Mouse (Mus musculus) urinary bladder, postnatal 0 days (tissue): ENCODE measurements around the gene Scnm1. TPM values are rescaled to one million over a fixed set of nuclear protein-coding genes. Genes with fewer than 3 reads are reported as not detected.

Source experiments
- microRNA-seq: library from miRNA; unstranded; fragments of <30 nt; microRNA quantifications from one replicate; pipeline ENCODE4, GENCODE M21; 2016
- polyA plus RNA-seq: library from polyadenylated mRNA; unstranded; fragments of >200 nt; fragmentation: Nextera tagmentation; extraction: Ambion mirVana; gene quantifications from 2 replicates; pipeline ENCODE4 v1.2.1, GENCODE M21; 2015

Gene Scnm1
- 31.7 and 43.2 TPM in 2 replicates for polyA plus RNA-seq

GRCm38 (mm10) chr3:95133680-95134101 is at the start of gene Scnm1, which contains the start of gene Lysmd1:
Gene Scnm1 (minus strand): TSS chr3:95134011.
Gene Lysmd1 (plus strand): TSS chr3:95134088.

DNA sequence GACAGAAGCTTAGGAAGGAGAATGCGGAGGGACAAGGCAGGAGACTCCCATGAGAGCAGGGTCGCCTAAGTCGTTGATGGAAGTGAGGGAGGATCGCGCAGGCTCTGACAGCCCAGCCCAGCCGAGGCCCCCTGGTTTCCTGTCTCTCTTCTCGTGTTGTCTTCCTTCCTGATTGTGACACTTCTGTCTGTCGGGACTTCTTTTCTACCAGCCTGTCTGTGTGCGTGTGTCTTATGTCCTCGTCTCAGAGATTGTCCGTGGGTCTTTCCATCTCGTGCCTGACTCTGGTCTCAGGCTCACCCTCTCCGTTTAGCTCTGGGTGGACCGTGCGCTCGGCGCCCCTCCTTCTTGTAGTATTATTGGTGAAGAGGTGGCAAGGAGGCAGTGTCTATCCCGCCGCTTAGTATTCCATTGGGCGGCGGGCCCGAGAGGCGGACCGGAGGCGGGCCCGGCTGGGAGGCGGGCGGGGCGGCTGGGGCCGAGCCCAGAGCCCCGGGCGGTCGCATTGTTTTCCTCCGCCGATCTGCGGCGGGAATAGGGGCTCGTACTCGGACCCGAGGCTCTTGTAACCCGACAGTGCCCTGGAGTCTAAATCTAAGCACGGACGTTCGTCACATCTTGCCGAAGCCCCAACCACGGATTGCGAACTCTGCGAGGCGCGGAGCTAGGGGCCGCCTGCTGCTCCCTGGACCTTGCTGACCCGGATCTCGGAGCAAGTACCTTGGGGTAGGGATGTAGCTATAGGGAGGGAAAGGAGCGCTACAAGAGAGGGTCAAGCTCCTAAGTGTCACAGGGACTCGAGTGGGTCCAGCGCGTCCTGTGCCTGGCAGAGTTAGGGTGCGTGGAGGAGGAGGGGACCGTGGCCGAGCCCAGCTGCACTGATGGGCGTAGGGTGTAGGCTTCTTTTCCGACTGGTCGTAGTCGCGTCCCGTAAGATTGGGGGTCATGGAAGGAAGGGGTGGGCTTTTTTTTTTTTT is 26.5 kb upstream of the Scnm1 start, which contains the start of gene Sema6c:
TSS of gene Sema6c (plus strand) at position 471 of the 977 bp plus-strand sequence.

DNA sequence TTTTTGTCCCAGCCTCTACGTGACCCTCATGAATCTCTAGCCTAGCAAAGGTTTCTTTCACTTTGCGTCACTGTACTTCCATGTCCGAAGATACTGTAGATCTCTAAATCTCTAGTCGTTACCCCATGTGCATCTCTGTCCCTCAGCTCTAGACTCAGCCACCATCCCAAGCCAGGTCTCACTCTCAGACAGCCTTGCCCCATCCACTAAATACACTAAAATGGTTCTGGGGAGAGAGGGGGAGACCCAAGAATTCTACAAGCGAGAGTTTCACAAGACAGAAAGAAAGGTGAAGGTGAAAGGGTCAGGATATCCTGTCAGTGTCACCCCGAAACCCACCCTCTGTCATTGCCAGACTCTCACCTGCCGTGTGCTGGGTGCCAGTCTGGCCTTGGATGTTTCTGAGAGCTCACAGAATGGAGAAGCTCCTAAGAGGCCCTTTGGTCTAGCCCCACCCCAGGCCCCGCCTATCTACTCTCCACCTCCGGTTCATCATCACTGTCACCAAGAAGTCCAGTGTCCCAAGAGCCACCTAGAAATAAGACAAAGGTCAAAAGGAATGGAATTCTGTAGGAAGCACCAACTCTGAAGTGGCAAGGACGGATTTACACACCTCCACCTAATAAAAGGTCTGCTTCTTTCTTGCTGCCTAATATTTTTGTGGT is 8.3 kb upstream of the Scnm1 start, which contains the start of gene Tnfaip8l2:
TSS of gene Tnfaip8l2 (minus strand) at position 409 of the 665 bp plus-strand sequence.

GRCm38 (mm10) chr3:95124246-95124645 is 9.6 kb downstream of the Scnm1 start, which contains the start of gene Tmod4:
Gene Tmod4 (plus strand): TSS chr3:95124476.

DNA sequence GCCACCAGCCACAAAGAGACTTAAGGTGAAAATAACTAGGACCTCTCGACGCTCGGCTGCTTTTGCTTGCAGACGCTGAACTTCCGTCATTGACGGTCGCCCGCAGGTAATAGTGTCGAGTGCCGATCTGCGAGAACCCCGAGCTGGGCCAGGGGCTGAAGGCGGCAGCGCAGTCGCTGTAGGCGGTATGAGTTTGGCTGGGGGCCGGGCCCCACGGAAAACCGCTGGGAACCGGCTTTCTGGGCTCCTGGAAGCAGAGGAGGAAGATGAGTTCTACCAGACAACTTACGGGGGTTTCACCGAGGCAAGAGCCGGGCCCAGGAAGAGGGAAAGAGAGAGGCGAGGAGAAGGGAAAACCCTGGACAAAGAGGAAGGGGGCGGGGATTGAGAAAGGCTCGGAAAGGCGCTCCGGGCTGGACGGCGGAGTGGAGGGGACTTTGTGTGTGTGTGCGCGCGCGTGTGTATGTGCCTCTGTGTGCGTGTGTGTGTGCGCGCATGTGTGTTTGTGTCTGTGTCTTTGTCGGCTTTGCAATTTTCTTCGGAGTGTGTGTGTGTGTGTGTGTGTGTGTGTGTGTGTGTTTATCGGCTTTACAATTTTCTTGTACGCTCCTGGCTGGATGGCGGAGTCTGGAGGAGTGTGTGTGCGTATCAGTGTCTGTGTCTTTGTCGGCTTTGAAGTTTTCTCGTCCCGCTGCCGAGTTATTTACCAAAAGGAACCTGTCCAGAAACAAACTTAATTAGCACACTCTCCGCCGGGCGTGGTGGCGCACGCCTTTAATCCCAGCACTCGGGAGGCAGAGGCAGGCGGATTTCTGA is 22.7 kb downstream of the Scnm1 start, which contains the start of gene Vps72:
TSS of gene Vps72 (plus strand) at position 112 of the 816 bp plus-strand sequence.

DNA sequence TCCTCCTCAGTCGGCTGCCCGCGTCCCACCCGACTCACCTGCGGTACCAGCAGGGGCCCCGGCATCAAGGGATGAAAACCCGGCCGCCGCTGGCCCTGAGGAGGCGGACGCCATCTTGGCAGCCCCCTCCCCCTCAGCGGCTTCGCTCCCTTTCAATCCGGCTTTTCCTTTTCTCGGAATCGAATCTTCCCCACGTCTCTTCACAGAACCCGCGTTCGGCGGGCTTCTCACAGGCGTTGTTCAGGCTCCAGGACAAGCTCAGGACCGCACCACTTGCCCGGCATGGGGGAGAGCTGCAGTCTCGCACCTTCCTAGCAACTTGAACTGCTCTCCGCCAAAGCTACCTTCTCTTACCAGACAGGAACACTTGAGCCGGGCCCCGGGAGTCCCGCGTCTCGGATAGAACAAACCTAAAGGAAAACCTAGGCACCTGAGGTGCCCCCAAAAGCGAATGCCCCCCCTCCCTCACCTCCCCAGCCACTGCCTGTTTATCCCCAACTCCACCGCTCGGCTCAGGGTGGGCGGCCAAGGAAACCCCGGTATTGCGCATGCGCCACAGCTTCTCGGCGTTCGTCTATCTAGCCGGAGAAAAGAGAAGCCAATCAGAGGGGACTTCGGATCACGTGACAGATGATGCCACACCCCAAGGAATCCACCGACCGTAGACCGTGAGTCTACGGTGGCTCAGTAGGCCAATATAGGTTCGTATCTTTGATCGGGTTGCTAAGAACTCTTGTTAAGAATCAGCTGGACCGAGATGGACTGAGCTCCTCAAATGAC is 27.3 kb downstream of the Scnm1 start, which contains the start of gene Pip5k1a:
TSS of gene Pip5k1a (minus strand) at position 593 of the 780 bp plus-strand sequence.

Small RNA genes lying within 50 kb of the gene (microRNA-seq; reads per million reads assigned to microRNA genes)
- not detected for gene Mir8099-1

Other genes with a start within 250 kb of the Scnm1 start
- gene Psmb4, start 247.1 kb downstream of the Scnm1 start, polyA plus RNA-seq = 224 and 256 TPM in 2 replicates
- gene Selenbp1, start 201.0 kb downstream of the Scnm1 start, polyA plus RNA-seq = 33.3 and 38.8 TPM in 2 replicates
- 2.5 TPM in 2 replicates for gene Rfx5, start 179.9 kb downstream of the Scnm1 start, polyA plus RNA-seq
- gene Pi4kb, start 159.3 kb downstream of the Scnm1 start, polyA plus RNA-seq = 16.9 and 20.8 TPM in 2 replicates
- gene Zfp687, start 118.6 kb downstream of the Scnm1 start, polyA plus RNA-seq = 10.1 and 10.3 TPM in 2 replicates
- 173 and 183 TPM in 2 replicates for gene Psmd4, start 91.4 kb downstream of the Scnm1 start, polyA plus RNA-seq
- 15.7 and 18.3 TPM in 2 replicates for gene Pip5k1a, start 27.1 kb downstream of the Scnm1 start, polyA plus RNA-seq
- 55.1 and 64.5 TPM in 2 replicates for gene Vps72, start 23.0 kb downstream of the Scnm1 start, polyA plus RNA-seq
- 0.53 and 0.96 TPM in 2 replicates for gene Tmod4, start 9.5 kb downstream of the Scnm1 start, polyA plus RNA-seq
- gene Lysmd1, start 77 bp upstream of the Scnm1 start, polyA plus RNA-seq = 7.1 and 8.2 TPM in 2 replicates
- 5.4 and 12.3 TPM in 2 replicates for gene Tnfaip8l2, start 8.3 kb upstream of the Scnm1 start, polyA plus RNA-seq
- 0.99 and 1.9 TPM in 2 replicates for gene Sema6c, start 26.4 kb upstream of the Scnm1 start, polyA plus RNA-seq
- gene Gabpb2, start 83.9 kb upstream of the Scnm1 start, polyA plus RNA-seq = 3.8 and 4.0 TPM in 2 replicates
- gene Cdc42se1, start 94.7 kb upstream of the Scnm1 start, polyA plus RNA-seq = 66.3 and 71.6 TPM in 2 replicates
- gene Mllt11, start 98.2 kb upstream of the Scnm1 start, polyA plus RNA-seq = 4.9 and 5.8 TPM in 2 replicates
- 0.28 and 0.31 TPM in 2 replicates for gene Gm128, start 107.6 kb upstream of the Scnm1 start, polyA plus RNA-seq
- gene Bnipl, start 117.2 kb upstream of the Scnm1 start, polyA plus RNA-seq = 5.2 and 6.8 TPM in 2 replicates
- 42.4 and 43.8 TPM in 2 replicates for gene Mindy1, start 147.3 kb upstream of the Scnm1 start, polyA plus RNA-seq
- gene Prune1, start 148.1 kb upstream of the Scnm1 start, polyA plus RNA-seq = 13.8 and 14.0 TPM in 2 replicates
- 6.6 and 9.3 TPM in 2 replicates for gene Anxa9, start 173.2 kb upstream of the Scnm1 start, polyA plus RNA-seq
- 108 and 111 TPM in 2 replicates for gene Cers2, start 180.8 kb upstream of the Scnm1 start, polyA plus RNA-seq
- gene Setdb1, start 223.2 kb upstream of the Scnm1 start, polyA plus RNA-seq = 11.0 and 12.2 TPM in 2 replicates